Mouse (Mus musculus) retina, postnatal 1 day (tissue): ENCODE results near the gene Cbl.

ENCODE experiments used
- DNase-seq: peaks from one replicate; pipeline ENCODE4 v3.0.0-alpha.2; 2012

Gene Cbl

DNA sequence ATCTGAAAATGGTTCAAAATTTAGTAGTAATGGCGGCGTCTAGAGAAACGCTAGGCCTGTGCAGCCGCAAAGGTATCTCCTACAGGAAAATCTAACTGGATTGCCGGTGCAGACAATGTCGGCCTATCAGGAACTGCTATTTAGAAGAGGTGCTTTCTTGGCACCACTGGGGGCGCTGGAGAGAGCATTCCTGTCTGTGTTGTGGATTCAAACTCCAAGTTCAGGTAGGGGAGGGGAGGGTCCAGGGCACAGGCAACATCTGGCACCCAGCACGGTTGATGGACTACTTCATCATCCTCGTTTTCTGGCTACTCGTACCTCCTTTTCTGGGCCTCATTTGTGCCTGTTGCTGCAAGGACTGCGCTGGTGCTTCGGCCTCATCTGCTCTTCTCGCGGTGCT lies 55.5 kb downstream of the Cbl start:
- peak; percentile 24 for DNase-seq

GRCm38 (mm10) chr9:44177405-44177804 lies 56.4 kb downstream of the Cbl start:
- no peak for DNase-seq

DNA sequence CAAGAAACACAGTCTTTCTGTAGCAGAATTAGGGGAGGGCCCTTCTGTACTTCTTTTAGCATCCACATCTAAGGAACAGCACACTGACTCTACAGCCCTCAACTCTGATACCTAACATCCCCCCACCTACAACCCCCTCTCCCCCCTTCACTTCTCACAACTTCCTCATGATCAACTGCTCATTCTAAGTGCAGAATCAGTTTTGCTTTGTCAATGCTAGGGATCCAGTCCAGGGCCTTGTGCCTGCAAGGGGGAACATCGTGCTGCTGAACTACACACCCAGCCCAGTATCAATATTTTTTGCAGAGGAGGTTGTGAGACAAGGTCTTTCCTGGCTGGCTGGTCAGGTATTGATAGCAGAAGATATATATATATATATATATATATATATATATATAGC lies 57.9 kb downstream of the Cbl start:
- no peak for DNase-seq

- DNase-seq = no peak
These were observed 58.3 kb downstream of the Cbl start for GRCm38 (mm10) chr9:44175556-44175955.

- DNase-seq = no peak
These were observed 63.1 kb downstream of the Cbl start for GRCm38 (mm10) chr9:44170691-44171151.

- no peak for DNase-seq
These were observed 64.9 kb downstream of the Cbl start for GRCm38 (mm10) chr9:44168931-44169330.

DNA sequence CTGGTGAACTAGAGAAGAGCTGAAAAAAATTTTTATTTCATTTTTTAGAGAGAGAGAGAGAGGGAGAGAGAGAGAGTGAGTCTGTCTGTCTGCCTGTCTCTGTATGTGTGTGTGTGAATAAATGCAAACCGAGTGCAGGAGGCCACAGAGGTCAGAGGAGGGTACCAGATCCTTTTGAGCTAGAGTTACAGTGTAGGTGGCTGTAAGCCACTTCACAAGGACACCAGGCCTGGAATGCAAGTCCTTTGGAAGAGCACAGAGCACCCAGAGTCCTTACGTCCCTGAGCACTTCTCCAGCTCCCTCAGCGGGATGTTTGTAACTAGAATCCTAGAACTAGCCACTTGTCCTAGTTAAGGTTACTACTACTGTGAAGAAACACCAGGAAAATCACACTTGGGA lies 74.0 kb downstream of the Cbl start:
- no peak for DNase-seq

DNA sequence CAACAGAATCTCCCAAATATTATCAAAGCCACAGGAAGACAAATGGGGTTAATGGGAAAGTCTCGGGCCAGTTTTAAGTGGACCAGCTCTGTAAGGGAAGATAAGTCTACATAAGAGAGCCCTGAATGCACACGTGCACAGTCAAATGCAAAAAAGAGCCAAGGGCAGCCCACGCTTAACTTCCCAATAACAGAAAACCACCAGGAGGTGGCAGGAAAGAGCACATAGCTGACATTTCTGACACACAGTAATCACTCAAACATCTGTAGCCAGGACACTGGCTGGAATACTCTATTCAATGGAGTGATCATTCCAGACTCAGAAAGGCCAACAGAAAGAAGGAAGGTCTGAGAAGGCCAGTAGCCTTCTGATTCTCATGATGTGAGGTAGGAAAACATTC lies 86.6 kb downstream of the Cbl start:
- DNase-seq = peak; percentile 41

- no peak for DNase-seq
These were observed 89.2 kb downstream of the Cbl start for GRCm38 (mm10) chr9:44144718-44145060.

DNA sequence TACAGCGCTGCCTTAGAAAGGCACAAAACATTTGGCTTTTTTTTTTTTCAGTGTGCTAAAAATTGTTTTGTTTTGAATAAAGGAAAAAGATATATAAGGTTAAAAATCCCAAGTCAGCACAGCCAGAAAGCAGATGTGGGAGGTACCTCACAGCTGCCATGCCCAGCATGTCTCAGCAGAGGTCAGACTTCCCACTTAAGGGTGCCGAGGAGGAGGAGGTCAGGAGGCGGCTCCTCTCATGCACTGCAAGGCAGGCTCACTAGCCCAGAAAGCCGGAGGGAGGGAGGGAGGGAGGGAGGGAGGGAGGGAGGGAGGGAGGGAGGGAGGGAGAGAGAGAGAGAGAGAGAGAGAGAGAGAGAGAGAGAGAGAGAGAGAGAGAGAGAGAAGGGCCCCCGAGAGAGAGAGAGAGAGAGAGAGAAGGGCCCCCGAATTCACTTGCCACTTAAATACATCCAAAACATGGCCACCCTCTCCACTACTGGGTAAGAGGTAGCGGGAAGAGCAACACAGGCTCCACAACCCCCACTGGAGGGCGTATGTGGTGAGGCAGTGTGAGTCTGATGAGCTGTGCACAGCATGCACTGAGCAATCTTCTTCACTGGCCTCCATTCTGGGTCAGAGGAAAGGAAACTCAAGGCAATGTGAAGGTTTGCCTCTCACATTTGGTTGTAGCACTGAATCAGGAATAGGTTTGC lies 89.7 kb downstream of the Cbl start:
- DNase-seq = peak; percentile 56

GRCm38 (mm10) chr9:44143421-44143820 lies 90.4 kb downstream of the Cbl start:
- DNase-seq = no peak

DNA sequence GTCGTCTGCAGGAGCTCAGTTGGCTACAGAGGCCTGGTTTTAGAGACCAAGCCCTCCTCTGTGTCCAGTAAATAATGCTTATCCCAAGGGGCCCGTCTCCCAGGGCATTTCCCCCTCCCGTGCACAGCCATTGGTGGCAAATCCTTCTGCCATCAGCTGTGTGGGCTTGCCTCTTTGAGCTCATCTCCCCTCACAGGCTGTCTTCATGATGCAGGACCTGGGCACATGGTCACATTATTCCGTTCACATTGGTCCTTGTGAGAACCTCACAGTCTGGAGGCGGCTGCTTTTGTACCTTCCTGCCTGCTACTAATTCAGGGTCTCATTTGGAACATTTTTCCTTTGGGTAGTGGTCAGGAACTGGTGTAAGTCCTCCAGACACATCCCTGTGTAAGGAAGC lies 91.9 kb downstream of the Cbl start:
- no peak for DNase-seq

DNA sequence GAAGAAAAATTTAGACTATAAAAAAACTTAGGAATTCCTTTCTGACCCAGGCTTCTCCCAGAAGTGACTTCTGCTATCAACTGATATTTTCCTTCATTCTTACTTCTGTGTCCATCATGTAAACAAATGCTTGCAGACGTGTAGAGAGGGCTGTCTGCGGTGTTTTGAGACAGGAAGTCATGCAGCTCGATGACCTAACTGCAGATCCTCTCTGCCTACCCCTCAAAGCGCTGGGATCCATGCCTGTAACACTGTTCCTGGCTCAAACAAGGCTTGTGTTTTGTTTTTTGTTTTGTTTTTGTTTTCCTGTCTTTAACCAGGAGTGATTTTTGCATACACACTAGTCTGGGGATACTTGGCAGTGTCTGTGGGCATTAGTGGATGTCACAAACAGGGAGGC lies 96.0 kb downstream of the Cbl start:
- no peak for DNase-seq

DNA sequence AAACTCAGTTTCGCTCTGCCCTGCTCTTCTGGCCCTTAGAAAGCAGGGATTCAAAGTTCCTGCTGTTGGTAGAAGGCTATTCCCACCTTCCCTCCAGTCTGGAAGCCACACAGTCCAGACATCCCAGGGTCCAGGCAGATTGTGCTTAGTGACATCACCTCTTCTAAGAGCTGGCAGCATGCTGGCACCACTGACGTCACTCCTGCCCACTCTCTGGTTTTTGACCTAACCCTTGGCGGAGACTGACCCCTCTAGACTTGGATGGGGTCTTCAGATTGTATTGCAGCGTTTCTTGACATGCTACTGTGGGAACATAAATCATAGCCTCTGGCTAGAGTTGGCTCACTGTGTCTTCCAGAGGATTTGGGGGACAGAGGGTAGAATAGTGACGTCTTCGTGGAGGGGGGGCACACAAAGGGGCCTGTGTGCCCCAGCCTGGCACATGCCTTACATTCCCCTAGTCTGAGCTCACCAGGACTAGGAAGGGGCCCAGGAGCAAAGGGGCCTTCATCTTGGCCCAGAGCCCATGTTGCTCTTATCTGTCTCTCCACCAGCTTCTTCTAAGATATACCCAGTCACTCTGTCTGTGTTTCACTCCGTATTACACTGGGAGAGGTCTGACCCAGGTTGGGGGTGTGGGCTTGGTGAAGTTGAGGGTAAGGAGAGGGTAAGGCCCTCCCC lies 98.0 kb downstream of the Cbl start:
- peak; percentile 59 for DNase-seq

GRCm38 (mm10) chr9:44134851-44135730 lies 98.8 kb downstream of the Cbl start:
- peak; percentile 68 for DNase-seq

GRCm38 (mm10) chr9:44134101-44134850 lies 99.6 kb downstream of the Cbl start, which contains the start of gene Mcam:
TSS of gene Mcam (plus strand) at chr9:44134469.
- DNase-seq = peak; percentile 81

DNA sequence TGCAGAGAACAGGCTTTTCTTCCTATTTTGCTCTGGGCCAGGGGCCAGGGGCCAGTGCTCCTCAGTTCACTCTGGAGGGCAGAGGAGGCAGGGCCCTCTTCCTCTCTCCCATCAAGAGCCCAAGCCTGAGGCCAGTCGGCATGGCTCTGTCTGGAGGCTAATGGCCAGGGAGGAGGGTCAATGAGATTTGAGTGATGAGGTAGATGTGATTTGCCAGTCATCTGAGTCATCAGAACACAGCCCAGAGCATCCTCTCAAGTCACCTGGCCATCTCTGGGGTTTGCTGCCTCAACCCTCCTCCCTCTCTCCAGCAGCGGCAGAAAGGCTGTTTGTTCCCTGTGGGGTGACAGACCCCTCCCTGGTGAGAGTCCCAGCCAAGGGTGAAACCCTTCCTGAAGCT lies 100.6 kb downstream of the Cbl start:
- no peak for DNase-seq

- DNase-seq = no peak
These were observed 101.6 kb downstream of the Cbl start for GRCm38 (mm10) chr9:44132200-44132599.

- DNase-seq = no peak
These were observed 102.6 kb downstream of the Cbl start for GRCm38 (mm10) chr9:44131276-44131590.

DNA sequence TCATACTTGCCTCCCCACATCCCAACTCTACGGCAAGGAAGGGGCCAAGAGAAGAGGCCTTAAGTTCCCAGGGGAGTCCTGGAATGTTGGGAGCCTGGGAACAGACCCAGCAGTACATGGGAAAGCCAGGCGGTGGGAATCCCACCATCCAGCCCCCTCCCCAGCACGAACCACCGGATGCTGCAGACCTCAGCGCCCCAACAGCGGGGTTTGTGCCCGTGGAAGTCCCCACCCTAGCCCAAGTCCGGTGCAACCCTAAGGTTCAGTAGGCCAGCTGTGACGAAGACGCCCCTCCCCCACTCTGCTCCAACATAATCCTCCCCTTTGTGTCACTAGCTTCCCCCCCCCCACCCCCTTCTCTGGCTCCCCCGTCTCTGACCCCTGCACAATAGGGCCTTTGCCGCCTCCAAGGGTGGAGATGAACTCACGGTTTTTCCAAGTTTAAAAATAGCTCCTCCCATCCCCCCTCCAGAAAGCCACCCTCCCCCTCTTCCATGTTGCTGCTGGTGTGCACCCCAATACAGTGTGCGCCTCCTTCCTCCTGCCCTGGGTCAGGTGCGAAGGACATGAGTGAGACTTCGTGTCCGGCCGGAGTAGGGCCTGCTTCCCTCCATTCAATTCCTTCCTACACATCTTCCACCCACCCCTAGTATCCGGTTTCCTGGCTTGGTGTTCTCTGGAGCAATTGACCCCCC lies 103.1 kb downstream of the Cbl start:
- peak; percentile 84 for DNase-seq

- DNase-seq = peak; percentile 69
These were observed 103.8 kb downstream of the Cbl start for GRCm38 (mm10) chr9:44130034-44130433.

GRCm38 (mm10) chr9:44129633-44130032 lies 104.2 kb downstream of the Cbl start:
- DNase-seq = no peak
